Mouse (Mus musculus): ENCODE results near the gene Snrnp200.
"Not testable (repeated sequence)": the region's sequence is repeated elsewhere in the genome, so short reads cannot be mapped to it uniquely, and the experiment has no call there.

DNA sequence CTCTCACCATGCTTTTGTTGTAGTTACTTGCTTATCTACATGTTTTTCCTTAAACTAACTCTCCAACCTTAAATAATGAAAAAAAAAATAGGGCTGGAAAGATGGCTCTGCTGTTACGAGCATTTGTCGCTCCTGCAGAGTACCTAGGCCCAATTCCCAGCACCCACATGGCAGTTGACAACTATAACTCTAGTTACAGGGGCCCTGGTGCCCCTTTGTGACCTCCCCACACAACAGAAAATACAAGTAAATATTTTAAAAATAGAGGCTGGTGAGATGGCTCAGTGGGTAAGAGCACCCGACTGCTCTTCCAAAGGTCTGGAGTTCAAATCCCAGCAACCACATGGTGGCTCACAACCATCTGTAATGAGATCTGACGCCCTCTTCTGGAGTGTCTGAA is 2.2 kb upstream of the Snrnp200 start:
- not testable (repeated sequence) for TF ChIP-seq CTCF (IDR thresholded peaks at IDR 0.05; ENCODE audit: low read depth, low read length); POLR2A (IDR thresholded peaks at IDR 0.05; ENCODE audit: borderline replicate concordance, low read depth, low read length)
